Mouse (Mus musculus) spleen, postnatal 36 days (tissue): Measurements from ENCODE around the gene Smg1.

Experiments used
- DNase-seq, 2 experiments: peaks; one replicate each; pipeline ENCODE4 v3.0.0; 2022; ENCODE audit warnings: low spot score in 2 of 2, mixed read lengths in 1 of 2

The Smg1 gene

DNA sequence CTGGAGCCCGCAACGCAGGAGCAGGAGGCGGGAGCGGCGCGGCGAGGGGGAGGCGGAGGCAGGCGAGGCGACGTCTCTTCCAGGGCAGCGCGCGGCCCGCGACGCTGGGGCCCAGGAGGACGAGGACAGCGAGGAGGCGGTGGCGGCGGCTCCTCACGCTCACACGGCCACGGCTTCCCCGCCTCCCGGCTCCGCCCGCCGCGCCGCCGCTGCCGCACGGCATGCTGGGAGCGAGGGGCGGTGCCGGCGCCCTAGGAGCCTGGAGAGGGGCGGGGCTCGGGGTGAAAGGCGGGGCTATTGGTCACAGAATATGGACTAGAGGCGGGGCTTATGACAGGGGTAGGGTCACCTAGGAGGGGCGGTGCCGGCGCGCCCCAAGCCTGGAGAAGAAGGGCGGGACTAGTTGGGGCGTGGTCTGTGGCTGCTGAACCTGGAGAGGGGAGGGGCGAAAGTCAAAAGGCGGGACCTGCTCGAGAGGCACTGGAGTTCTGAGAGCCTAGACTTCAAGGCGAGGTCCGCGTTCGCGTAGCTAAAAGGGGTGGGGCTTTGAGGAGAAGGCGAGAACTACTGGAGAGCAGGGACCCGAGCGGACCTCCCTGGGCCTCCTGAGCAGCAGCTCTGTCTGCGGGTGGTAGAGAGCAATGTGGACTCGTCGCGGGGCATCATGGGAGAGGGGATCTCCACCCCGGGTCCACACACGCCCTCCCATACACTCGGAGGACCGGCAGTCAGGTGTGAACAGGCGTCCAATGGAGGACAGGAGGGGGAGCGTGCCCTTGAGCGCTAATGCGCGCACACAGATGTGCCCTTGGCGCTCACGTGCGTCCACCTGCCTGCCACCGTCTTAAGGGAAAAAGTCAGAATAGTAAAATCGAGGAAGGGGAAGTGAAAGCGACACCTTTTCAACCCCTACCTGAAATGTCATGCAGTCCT, at the start of gene Smg1:
TSS of gene Smg1 (minus strand) at position 218 of the 933 bp plus-strand sequence.
- peak; percentile 99 to 100 for DNase-seq

DNA sequence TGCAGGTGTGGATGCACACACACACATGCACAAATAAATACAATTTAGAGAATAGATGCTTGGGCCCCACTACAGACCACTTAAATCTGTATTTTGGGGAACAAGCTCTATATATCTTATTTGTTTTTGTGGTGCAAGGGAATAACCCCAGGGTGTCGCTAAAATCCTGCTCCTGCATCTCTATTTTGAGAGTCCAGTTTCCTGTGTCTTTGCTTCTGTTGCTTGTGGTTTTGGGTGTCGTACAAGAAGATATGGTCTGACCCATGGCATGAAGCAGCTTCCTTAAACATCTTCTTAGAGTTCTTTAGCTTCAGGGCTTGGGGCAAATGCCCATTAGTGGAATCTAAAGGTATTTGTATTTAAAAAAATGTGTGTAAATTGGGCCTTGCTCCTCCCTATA, 39.7 kb upstream of the Smg1 start:
- DNase-seq = peak; percentile 46 to 61

DNA sequence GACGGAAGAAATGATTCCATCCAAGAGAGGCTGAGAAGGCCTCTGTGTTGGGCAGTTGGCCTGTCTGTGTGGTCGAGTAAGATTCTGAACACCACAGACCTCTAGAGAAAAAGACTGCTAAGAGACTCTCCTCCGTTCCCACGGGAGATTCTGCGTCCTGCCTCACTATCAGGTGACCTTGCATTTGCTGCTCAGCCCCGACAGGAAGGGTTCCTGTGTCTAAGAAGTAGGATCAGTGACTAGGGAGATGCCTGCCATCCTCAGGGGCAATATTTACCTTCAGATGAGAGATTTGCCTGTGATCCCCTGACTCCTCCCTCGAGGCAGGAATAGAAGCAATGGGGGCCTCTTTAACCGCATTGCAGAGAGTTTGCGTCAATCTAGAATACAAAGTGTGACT, 39.1 kb upstream of the Smg1 start:
- no peak for DNase-seq

DNA sequence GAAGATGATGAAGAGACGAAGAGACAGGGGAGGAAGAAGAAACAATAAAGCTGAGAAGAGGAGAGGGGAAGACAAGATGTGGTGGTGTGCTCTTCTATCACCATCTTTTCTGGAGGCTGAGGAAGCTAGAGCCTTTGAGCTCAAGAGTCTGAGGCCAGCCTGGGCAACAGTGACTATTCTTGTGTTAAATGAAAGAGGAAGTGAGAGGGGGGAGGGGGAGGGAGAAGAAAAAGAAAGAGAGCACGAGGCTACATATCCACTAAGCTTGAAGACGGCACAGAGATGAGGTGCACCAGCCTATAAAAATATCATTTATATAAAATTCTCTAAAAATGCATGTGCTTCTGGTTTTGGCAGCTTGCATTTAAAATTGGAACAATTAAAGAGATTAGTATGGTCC, 36.1 kb upstream of the Smg1 start:
- peak; percentile 74 to 80 for DNase-seq

DNA sequence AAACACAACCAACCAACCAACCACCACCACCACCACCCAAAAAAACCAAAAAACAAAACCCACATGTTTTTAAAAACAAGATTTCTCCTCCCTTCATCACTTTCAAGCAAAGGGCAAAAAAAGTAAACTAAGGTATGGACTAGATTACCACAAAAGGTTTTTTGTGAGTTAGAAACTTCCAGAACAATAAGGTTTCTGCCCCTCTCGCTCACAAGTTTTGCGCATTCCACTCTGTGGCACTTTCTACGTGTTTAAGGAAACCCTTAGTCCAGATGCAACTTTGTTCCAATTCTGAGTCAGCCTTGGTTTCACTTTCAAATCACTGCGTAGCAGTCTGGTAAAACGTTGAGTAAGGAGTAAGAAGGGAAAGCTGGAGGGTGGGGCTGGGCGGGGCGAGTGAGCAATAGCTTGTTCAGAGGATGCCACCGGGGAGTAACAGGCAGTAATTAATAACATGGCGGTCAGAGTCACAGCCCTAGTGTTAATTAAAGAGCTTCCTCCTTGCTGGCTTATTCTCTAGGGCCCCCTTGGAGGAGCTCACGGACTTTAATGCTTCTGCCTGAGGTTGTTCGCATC, 34.0 kb upstream of the Smg1 start:
- peak; percentile 56 to 72 for DNase-seq

DNA sequence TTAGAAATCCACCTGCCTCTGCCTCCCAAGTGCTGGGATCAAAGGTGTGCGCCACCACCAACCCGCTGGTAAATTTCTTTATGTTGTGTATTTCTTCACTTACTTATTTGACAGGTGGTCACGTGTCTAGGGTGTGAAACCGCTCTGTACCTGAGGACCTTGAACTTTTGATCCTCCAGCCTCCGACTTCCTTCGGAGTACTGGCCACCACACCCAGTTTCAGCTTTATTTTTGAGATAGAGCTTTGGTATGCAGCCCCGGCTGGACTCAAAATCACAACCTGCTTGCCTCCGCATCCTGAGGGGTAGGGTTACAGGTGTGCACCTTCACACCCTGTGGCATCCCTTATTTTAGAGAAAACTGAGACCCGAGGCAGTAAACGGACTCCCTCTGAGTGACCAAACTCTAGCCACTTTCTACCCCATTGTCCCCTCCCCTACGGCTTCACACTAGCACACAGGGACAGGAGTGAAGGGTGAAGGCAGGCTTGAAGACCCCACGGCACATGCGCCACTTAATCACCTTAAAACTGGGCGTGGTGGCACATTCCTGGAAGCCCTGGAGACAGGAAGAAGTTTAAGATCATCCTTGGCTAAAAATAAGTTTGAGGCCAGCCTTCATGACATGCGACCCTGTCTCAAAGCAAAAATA, 33.3 kb upstream of the Smg1 start:
- DNase-seq = no peak

DNA sequence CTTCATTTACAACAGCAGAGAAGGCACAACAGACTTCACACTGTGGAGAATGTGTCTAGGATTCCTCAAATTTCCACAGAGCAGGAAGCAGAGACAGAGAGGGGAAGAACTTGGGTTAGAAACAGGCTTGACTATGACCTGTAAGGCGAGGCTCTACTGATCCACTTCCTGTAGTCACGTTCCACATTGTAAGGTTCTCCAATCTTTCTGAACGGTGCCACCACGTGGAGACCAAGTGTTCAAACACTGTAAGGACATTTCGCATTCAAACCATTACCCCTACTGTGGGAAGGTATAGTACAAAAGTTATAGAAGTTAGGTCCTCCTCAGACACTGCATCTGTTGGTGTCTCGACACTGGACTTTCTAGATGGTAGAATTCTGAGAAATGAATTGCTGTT, 31.8 kb upstream of the Smg1 start:
- peak in 1 of 2 experiments; percentile 35 for DNase-seq

DNA sequence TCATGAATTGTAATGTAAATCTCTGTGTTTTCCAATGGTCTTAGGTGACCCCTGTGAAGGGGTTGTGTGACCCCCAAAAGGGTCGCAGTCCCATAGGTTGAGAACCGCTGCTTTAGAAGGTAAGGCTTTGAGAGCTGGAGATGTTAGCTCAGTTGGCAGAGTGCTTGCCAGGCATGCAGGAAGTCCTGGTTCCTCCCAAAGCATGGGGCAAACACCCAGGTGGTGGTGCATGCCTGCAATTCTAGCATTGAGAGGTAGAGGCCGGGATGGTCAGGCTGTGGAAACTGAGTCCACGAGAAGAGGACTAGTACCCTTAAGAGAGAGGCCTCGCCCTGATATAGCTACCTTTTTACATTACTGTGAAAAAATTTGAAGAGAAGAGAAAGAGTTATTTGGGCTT, 31.4 kb upstream of the Smg1 start:
- DNase-seq = no peak

DNA sequence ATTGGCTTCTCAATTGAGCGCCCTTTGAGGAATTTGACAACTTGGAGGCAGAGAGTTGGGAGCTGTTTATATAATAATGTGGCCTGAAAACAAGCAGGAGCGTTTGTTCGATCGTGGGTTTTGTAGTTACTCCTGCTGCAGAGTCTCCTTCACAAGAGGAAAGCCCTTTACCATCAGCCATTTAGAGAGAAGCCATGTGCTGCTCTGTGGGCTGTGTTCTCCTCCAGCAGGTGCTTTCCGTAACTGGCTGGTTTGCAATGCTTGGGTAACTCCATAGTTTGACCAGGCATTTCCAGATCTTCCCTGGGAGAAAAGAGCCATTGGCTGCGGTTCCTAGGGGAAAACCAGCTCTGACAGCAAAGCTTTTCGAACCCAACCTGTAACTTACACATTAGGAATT, 30.7 kb upstream of the Smg1 start:
- no peak for DNase-seq

DNA sequence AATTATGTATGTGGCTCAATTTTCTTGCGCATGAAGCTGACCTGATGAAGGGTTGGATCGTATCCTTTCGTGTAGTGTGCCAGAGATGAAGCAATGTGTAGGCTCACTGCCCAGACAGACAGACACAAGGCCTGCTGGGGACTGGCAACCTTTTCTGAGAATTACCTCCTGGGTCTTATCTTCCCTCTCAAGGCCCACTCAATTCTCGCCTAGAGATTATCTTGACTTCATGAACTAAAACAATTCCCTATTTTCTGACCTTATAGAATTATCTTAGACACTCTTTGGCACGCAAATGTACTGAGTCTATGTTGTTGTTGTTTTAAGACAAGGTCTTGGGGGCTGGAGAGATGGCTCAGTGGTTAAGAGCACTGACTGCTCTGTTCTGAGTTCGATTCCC, 22.6 kb upstream of the Smg1 start:
- no peak for DNase-seq

DNA sequence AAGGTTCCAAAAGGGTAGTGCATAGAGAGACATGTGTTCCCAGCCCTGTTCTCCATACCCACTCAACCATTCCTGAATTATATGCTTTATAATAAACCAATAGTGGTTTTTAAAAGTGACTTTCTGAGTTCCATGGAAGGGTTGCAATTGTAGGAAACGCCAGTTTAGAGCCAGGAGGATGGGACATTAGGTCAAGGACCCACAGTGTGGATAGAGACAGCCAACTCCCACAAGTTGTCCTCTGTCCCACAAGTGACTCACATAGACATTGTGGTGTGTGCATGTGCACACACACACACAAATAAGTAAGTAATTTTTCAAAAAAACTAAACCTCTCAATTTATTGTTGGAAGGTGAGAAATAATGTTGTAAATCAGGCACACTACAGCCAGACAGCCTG, 20.1 kb upstream of the Smg1 start:
- DNase-seq = no peak

DNA sequence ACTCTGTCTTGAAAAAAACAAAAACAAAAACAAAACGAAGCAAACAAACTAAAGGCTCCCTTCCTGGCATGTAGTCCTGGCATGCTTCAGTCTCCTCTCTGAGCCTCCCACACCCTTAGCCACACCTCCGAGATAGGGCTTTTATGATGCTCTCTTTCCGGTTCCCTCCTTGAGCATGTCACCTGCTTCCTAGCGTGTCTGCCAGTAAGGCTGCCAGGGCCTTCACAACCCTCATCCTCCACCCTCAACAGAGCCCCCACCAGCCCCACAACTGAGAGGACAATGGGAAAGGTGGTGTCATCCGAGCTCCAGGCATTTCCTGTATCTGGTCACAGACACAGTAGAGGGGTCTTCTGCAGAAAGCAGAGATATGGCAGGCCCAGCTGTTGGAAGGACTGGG, 18.9 kb upstream of the Smg1 start:
- peak in 1 of 2 experiments; percentile 18 for DNase-seq

DNA sequence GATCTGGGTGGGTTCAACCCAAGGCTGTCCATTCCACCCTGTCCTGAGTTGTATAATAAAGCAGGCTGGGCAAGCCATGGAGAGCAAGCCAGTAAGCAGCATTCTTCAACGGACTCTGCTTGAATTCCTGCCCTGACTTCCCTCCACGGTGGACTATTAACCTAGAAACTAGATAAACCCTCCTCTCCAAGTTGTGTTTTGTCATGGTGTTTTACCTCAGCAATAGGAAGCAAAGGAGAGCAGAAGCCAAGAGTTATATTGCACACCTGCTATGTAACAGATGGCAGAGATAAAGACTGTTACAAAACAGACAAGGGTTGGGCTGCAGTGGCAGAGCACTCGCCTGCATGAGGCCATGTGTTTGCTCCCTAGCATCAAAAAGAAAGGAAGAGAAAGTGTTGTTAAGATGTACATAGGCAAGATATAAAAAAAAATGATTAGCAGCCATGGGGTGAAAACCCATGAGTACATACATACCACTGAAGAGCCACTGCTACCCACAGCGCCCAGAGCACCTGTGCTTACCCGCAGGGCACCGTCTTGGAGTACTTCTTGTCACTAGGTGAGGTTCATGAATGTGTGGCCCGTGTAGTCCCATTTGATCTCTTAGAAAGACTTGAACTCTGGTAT, 16.3 kb upstream of the Smg1 start:
- no peak for DNase-seq

DNA sequence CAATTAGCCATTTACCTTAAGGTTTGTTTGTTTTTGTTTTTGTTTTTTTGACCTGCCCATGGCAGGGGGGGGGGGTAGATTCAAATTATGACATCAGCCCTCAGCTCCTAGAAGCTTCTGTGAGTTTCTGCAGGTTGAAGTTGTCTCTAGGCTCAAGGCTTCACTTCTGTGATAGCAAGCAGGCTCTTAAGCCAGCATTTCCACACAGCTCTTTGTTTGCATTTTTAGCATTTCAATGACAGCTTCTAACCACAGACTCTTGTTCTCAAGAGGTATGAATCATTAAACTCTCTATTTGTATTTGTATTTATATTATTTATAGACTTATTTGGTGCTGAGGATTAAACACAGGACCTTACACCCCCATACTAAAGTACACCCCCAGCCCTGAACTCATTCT, 15.0 kb upstream of the Smg1 start:
- no peak for DNase-seq

DNA sequence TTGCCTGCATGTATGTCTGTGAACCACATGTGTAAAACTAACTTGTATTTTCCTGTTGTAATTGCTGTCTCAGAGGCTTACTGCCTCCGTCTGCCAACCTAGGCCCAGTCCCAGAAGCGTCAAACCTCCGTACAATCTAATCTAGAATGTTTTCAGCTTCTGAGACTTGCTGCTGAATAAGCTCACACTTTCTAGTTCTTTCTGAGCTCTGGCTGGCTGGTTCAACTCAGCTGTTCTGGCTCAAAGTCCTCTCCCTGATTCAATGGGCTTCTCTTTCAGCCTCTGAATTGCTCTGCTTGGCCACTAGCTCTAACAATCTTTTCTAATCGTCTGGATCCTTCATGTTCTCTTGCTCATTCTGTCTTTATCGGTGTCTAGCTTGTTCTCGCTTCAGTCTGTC, 13.3 kb upstream of the Smg1 start:
- no peak for DNase-seq

DNA sequence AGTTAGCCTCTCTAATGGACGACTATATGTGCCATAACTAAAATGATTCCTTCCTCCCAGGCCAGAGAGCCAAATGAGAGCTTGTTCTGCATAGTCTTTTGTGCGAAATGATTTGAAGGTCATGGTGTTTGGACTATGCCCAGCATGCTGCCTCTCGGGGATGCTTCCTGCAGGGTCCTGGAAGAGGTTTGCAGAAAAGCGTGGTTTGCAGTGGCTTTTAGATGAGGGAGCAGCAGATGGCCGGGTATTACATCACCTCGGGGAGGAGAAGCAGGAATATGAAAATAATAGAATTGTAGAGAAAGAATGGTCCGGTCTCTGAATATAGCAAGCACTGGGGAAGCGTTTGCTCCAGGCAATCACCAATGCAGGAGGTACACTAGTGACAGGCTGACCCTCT, 11.0 kb upstream of the Smg1 start:
- DNase-seq = no peak

DNA sequence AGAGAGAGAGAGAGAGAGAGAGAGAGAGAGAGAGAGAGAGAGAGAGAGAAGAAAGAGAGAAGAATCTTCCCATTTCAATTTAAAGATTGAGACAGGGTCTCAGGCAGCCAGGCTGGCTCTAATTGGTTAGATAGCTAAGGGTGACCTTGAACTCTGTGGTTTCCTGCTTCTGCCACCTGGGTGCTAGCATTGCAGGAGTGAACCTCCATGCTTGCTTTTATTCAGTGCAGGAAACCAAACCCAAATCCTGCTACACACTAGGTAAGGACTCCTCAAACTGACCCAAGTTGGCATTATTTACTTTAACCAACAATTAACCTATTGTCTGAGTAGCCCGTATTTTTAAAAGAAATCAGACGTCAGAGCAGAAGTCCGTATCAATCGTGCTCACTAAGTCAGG, 10.5 kb upstream of the Smg1 start:
- peak in 1 of 2 experiments; percentile 10 for DNase-seq

DNA sequence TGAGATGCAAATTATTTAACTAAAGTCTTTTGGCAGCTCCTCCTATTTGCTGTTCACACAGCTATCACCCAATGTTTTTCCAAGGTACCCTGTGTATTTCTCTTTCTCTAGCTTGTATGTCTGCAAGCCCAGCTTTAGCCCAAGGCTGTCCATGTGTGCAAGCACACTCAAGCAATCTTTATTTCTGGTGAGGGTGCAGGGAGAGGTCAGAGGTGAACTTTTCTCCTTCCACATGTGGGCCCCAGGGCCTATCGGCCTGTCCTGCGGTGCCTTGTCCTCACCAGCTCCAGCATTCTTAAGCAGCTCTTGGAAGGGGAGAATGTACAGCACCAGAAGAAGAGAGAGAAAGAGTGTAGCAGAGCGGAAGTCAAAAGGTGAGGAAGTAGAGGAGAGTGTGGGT, 9.5 kb upstream of the Smg1 start:
- DNase-seq = no peak

DNA sequence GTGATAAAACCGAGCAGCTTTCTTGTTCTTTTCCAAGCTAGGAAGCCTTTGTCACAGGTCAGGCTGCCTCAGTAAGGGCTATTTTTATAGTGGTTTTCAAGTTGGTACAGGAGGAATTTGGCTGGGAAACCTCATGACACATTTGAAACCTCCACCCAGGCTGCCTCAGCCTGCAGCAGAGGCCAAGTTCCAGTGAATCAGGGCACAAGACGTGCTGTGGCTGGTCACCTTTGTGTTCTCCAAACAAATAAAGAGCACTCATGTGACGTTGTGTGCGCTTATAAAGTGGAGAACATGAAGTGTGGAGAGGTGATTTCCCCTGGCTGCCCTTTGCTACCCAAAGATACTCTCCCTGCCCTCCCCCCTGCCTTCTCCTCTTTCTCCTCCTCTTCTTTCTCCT, 8.9 kb upstream of the Smg1 start:
- no peak for DNase-seq

DNA sequence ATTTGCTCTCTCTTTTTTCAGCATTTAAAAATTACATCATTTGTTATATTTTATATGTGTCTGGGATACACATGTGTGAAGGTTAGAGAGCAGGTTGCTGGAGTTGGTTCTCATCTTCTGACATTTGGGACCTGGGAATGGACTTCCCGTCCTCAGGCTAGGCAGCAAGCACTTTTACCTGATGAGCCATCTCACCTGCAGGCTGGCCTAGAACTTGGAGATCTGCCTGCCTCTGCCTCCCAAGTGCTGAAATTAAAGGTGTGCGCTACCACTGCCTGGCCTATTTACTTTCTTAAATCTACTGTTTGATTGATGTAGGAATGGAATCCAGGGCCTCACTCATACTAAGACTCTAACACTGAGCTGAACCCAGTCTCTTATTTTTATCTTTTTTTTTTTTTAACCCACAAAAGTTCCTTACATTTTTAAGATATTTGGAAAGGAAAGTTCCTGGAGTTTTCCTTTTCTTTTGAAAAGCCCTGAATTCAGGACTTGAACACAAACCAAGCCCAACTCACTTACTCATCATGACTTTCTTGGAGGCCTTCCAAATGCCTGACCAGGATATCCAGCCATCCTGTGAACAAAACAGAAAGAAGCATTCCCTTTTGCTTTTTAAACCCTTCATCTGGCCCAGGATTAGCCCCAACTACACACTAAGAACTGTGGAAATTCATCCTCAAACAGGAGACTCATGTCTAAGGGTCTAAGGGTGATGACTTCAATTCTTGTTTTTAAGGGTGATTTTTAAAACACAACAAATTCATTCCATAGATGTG, 8.1 kb upstream of the Smg1 start:
- no peak for DNase-seq

DNA sequence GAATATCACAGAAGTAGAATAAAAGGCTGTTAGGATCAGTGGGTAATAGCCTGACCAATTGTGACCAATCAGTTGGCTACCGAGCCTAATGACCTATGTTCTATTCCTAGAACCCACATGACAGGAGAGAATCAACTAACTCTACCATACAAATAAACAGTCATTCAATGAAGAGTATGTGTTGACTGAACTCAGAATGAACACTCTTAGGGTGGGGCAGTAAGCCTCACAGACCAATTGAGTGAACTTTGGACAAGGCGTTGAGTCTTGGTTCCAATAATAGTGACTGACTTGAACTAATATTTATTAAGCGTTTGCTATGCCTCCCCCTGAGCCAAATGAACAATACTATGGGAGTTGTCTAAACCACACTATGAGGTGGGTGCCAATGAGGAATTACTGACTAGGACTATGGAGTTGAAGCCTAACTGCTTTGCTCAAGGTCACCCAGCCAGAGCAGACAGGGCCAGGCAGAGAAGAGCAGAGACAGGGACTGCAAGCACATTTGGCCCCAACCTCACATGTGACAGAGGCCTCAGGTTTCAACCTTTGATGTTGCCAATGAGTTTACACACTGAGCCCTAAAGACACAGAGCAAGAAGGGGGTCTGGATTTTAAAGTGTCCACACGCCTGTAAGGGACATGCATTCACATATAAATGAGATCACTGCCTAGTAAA, 7.2 kb upstream of the Smg1 start:
- DNase-seq = no peak
